Mouse (Mus musculus): Measurements from ENCODE around the gene Foxp1. TPM values are rescaled to one million over a fixed set of nuclear protein-coding genes. Genes with fewer than 3 reads are reported as not detected.

Foxp1 gene
- polyA plus RNA-seq, 1 experiment = 73.4 TPM

DNA sequence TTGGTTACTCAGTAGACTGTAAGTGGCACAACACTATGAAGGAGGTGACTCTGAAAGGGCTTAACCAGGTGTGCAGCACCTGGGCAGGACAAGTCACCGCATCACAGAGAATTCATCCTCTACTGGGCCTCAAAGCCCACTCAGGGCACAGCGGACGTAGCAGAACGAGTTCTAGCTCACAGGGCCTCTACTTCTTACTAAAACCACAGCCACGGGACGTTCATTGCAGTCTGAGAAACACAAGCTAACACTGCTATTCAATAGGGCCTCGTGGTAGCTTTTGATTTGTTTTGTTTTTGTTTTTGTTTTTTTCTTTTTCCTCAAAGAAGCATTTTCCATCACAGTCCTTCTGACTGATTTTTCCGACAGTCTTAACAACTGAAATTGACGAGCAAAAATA is 89.5 kb downstream of the Foxp1 start:
- peaks cover 40% of the 10 kb centered on the region for H3K4me1 ChIP-seq (ENCODE audit: control insufficient read depth, insufficient read depth, low read length)
- H3K4me3 ChIP-seq (ENCODE audit: insufficient read depth, low read length) = no peak overlapping the region
- no peak for TF ChIP-seq CTCF (IDR thresholded peaks at IDR 0.05; ENCODE audit: low read depth, low read length)
- no peak for TF ChIP-seq POLR2A (IDR thresholded peaks at IDR 0.05; ENCODE audit: borderline replicate concordance, low read depth, low read length)
- no peak overlapping the region for H3K27ac ChIP-seq (ENCODE audit: insufficient read depth, low read depth, low read length)

GRCm38 (mm10) chr6:99431941-99432340 is 90.6 kb downstream of the Foxp1 start:
- no peak for TF ChIP-seq POLR2A (IDR thresholded peaks at IDR 0.05; ENCODE audit: borderline replicate concordance, low read depth, low read length)
- Histone ChIP-seq H3K4me3 (ENCODE audit: insufficient read depth, low read length) (no peak overlapping the region), H3K27ac (ENCODE audit: insufficient read depth, low read depth, low read length) (no peak overlapping the region), H3K4me1 (ENCODE audit: control insufficient read depth, insufficient read depth, low read length) (peaks cover 36% of the 10 kb centered on the region)

GRCm38 (mm10) chr6:99430560-99430959 is 92.0 kb downstream of the Foxp1 start:
- TF ChIP-seq CTCF (IDR thresholded peaks at IDR 0.05; ENCODE audit: low read depth, low read length) (no peak), POLR2A (IDR thresholded peaks at IDR 0.05; ENCODE audit: borderline replicate concordance, low read depth, low read length) (no peak)
- Histone ChIP-seq H3K4me1 (ENCODE audit: control insufficient read depth, insufficient read depth, low read length) (peaks cover 27% of the 10 kb centered on the region), H3K4me3 (ENCODE audit: insufficient read depth, low read length) (no peak overlapping the region), H3K27ac (ENCODE audit: insufficient read depth, low read depth, low read length) (no peak overlapping the region)

DNA sequence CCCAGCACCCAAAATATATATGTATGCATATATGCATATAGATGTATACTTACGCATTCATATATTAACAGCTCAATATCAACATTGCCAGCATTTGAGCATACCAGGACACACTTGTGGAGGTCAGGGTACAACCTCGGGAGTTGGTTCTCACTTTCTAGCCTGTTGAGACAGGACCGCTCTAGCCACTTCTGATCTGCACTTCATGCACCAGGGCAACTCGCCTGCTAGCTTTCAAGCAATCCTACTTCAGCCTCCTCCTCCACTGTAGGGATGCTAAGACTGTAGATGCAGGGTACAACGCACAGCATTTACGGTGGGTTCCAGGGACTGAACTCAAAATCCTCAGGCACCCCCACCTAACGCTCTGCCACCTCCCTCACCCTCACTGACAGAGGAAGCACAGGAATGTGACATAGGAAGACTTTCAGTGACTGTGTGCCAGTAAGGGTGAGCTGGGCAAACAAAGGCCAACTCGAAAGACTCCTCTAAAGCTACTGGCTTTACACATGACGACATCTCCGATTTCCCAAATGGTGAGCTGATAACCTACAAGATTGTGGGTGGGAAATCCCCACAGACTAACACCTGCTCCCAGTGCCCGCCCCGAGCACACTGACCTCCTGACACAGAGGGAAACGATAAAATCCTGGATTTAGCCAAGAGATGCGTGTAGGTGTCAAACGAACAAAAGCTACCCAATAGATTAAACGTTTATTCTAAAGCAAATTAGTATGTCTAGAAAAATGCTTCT is 93.0 kb downstream of the Foxp1 start:
- Histone ChIP-seq H3K27ac (ENCODE audit: insufficient read depth, low read depth, low read length) (no peak overlapping the region), H3K4me3 (ENCODE audit: insufficient read depth, low read length) (no peak overlapping the region), H3K4me1 (ENCODE audit: control insufficient read depth, insufficient read depth, low read length) (peaks cover 23% of the 10 kb centered on the region)
- TF ChIP-seq CTCF (IDR thresholded peaks at IDR 0.05; ENCODE audit: low read depth, low read length) (no peak), POLR2A (IDR thresholded peaks at IDR 0.05; ENCODE audit: borderline replicate concordance, low read depth, low read length) (no peak)

DNA sequence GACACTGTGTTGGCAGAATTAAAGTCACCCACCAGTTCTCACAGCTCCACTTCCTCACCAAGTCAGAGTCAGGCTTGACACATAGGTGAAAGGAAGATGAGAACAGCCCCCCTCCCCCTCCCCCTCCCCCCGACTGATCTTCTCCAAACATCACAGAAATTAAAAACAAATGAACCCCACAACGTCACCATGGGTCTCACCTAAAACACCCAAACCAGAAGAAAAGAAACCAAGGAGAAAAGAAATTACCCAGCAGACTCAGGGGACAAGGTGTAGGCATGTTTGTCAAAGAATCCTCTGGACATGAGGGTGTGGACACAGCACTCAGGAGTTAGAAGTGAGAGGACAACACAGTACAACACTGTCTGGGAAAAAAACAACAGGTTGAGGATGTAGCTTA is 93.6 kb downstream of the Foxp1 start:
- TF ChIP-seq CTCF (IDR thresholded peaks at IDR 0.05; ENCODE audit: low read depth, low read length) (no peak), POLR2A (IDR thresholded peaks at IDR 0.05; ENCODE audit: borderline replicate concordance, low read depth, low read length) (no peak)
- no peak overlapping the region for H3K27ac ChIP-seq (ENCODE audit: insufficient read depth, low read depth, low read length)
- peaks cover 20% of the 10 kb centered on the region for H3K4me1 ChIP-seq (ENCODE audit: control insufficient read depth, insufficient read depth, low read length)
- no peak overlapping the region for H3K4me3 ChIP-seq (ENCODE audit: insufficient read depth, low read length)

DNA sequence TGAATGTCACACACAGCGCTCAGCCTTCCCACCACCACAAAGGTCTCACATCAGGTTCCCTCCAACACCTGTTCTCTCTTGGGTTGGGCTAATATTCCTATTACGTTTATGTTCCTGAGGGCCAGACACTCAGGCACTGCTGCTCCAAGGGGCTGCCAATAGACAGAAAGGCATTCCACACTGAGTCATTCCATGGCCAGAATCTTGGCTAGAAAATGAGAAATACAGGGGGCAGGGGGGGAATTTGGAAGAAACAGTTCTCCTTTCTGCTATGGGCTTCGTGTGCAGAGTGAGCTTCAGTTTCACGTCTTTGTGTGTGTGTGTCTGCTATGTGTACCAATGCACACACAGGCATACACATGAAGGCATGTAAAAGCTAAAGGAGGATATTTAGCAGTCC is 95.2 kb downstream of the Foxp1 start:
- TF ChIP-seq CTCF (IDR thresholded peaks at IDR 0.05; ENCODE audit: low read depth, low read length) (no peak), POLR2A (IDR thresholded peaks at IDR 0.05; ENCODE audit: borderline replicate concordance, low read depth, low read length) (no peak)
- Histone ChIP-seq H3K4me3 (ENCODE audit: insufficient read depth, low read length) (no peak overlapping the region), H3K4me1 (ENCODE audit: control insufficient read depth, insufficient read depth, low read length) (peaks cover 17% of the 10 kb centered on the region), H3K27ac (ENCODE audit: insufficient read depth, low read depth, low read length) (no peak overlapping the region)

DNA sequence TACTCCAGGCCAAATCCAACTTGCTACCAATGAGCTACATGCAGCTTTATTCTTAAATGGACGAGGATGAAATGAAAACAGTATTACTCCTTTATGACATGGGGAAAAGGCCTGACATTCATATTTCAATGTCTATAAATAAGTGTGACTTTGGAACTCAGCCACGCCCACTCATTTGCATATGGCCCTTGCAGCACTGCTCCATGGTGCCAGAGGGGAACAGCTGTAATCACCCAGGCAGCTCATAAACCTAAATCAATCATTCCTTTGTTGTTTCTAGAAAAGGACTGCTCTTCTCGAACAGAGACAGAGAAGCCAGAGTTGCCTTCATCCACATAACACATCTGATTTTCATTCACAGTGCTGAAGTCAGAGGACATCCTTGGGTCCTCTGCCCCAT is 97.5 kb downstream of the Foxp1 start:
- Histone ChIP-seq H3K4me3 (ENCODE audit: insufficient read depth, low read length) (no peak overlapping the region), H3K4me1 (ENCODE audit: control insufficient read depth, insufficient read depth, low read length) (peaks cover 26% of the 10 kb centered on the region), H3K27ac (ENCODE audit: insufficient read depth, low read depth, low read length) (no peak overlapping the region)
- no peak for TF ChIP-seq CTCF (IDR thresholded peaks at IDR 0.05; ENCODE audit: low read depth, low read length)
- TF ChIP-seq POLR2A (IDR thresholded peaks at IDR 0.05; ENCODE audit: borderline replicate concordance, low read depth, low read length) = no peak

GRCm38 (mm10) chr6:99420666-99421065 is 101.9 kb downstream of the Foxp1 start:
- Histone ChIP-seq H3K4me1 (ENCODE audit: control insufficient read depth, insufficient read depth, low read length) (peaks cover 28% of the 10 kb centered on the region), H3K27ac (ENCODE audit: insufficient read depth, low read depth, low read length) (no peak overlapping the region), H3K4me3 (ENCODE audit: insufficient read depth, low read length) (no peak overlapping the region)
- TF ChIP-seq CTCF (IDR thresholded peaks at IDR 0.05; ENCODE audit: low read depth, low read length) (no peak), POLR2A (IDR thresholded peaks at IDR 0.05; ENCODE audit: borderline replicate concordance, low read depth, low read length) (no peak)

- Histone ChIP-seq H3K4me1 (ENCODE audit: control insufficient read depth, insufficient read depth, low read length) (peaks cover 4% of the 10 kb centered on the region), H3K4me3 (ENCODE audit: insufficient read depth, low read length) (no peak overlapping the region), H3K27ac (ENCODE audit: insufficient read depth, low read depth, low read length) (no peak overlapping the region)
- no peak for TF ChIP-seq CTCF (IDR thresholded peaks at IDR 0.05; ENCODE audit: low read depth, low read length)
- no peak for TF ChIP-seq POLR2A (IDR thresholded peaks at IDR 0.05; ENCODE audit: borderline replicate concordance, low read depth, low read length)
Observed at GRCm38 (mm10) chr6:99412598-99412997, 109.9 kb downstream of the Foxp1 start.

DNA sequence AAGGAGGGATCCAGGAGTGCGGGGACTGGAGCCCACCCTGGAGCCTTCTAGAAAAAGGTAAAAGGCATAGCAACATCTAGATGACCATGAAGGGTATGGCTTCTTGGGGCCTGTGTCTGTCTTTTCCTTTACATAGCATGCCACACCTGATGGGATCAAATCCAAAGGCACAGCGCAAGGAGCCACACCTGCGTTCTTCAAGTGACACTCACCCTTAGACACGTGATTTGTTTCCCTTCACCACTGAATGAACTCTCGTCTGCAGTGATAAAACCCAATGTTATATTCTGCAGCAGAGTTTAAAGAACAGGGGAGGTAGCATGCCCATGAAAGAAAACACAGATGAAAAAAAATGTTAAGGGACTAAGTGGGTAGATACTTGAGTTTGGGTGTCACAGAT is 112.9 kb downstream of the Foxp1 start:
- no peak overlapping the region for H3K27ac ChIP-seq (ENCODE audit: insufficient read depth, low read depth, low read length)
- H3K4me3 ChIP-seq (ENCODE audit: insufficient read depth, low read length) = no peak overlapping the region
- H3K4me1 ChIP-seq (ENCODE audit: control insufficient read depth, insufficient read depth, low read length) = peaks cover 22% of the 10 kb centered on the region
- no peak for TF ChIP-seq POLR2A (IDR thresholded peaks at IDR 0.05; ENCODE audit: borderline replicate concordance, low read depth, low read length)
- TF ChIP-seq CTCF (IDR thresholded peaks at IDR 0.05; ENCODE audit: low read depth, low read length) = no peak
